Mouse (Mus musculus) heart, adult 18-20 months (tissue): ENCODE results near the gene Gpd2. TPM values are rescaled to one million over a fixed set of nuclear protein-coding genes. Genes with fewer than 3 reads are reported as not detected.

Source experiments
- DNase-seq, 2 experiments: peaks; one replicate each; pipeline ENCODE4 v3.0.0; 2021 to 2022; ENCODE audit warnings: mixed read lengths in 1 of 2
- total RNA-seq, 2 experiments: library from RNA; stranded (reverse); gene quantifications; 2 replicates each; pipeline ENCODE4 v1.2.3; 2021

Gpd2 gene
- total RNA-seq, 2 experiments from 2014 or later, result 15.5 to 32.6 TPM

- no peak for DNase-seq
Measured at GRCm38 (mm10) chr2:57250113-57250512, 12.7 kb downstream of the Gpd2 start.

- DNase-seq, result no peak
Measured at GRCm38 (mm10) chr2:57251636-57252317, 14.3 kb downstream of the Gpd2 start.

- no peak for DNase-seq
Measured at GRCm38 (mm10) chr2:57252542-57253301, 15.3 kb downstream of the Gpd2 start.

GRCm38 (mm10) chr2:57254267-57254666, 16.8 kb downstream of the Gpd2 start:
- DNase-seq, result no peak

GRCm38 (mm10) chr2:57255153-57255670, 17.8 kb downstream of the Gpd2 start:
- peak in 1 of 2 experiments; percentile 6 for DNase-seq

- no peak for DNase-seq
Measured at GRCm38 (mm10) chr2:57255836-57256235, 18.4 kb downstream of the Gpd2 start.

- no peak for DNase-seq
Measured at GRCm38 (mm10) chr2:57256459-57256858, 19.0 kb downstream of the Gpd2 start.

- DNase-seq, result no peak
Measured at GRCm38 (mm10) chr2:57261286-57262077, 24.0 kb downstream of the Gpd2 start.

- no peak for DNase-seq
Measured at GRCm38 (mm10) chr2:57263431-57263830, 26.0 kb downstream of the Gpd2 start.

- no peak for DNase-seq
Measured at GRCm38 (mm10) chr2:57264912-57265311, 27.5 kb downstream of the Gpd2 start.

GRCm38 (mm10) chr2:57266679-57267393, 29.4 kb downstream of the Gpd2 start:
- no peak for DNase-seq

GRCm38 (mm10) chr2:57267394-57267716, 29.9 kb downstream of the Gpd2 start:
- no peak for DNase-seq

GRCm38 (mm10) chr2:57267896-57268295, 30.5 kb downstream of the Gpd2 start:
- DNase-seq, result no peak

- no peak for DNase-seq
Measured at GRCm38 (mm10) chr2:57268839-57269238, 31.4 kb downstream of the Gpd2 start.

GRCm38 (mm10) chr2:57269690-57270435, 32.4 kb downstream of the Gpd2 start:
- DNase-seq, result no peak

GRCm38 (mm10) chr2:57280190-57280723, 42.8 kb downstream of the Gpd2 start:
- no peak for DNase-seq

- no peak for DNase-seq
Measured at GRCm38 (mm10) chr2:57283791-57284190, 46.4 kb downstream of the Gpd2 start.

- no peak for DNase-seq
Measured at GRCm38 (mm10) chr2:57285197-57285596, 47.8 kb downstream of the Gpd2 start.

- no peak for DNase-seq
Measured at GRCm38 (mm10) chr2:57287986-57288385, 50.6 kb downstream of the Gpd2 start.

GRCm38 (mm10) chr2:57293571-57293970, 56.1 kb downstream of the Gpd2 start:
- DNase-seq, result no peak

GRCm38 (mm10) chr2:57296069-57296468, 58.6 kb downstream of the Gpd2 start:
- DNase-seq, result no peak
